ENCODE assay signal across 8 mouse cellular contexts in genomic region chr11:77984836-77985231, GRCm38 (mm10). TPM values are rescaled to one million over a fixed set of nuclear protein-coding genes. Genes with fewer than 3 reads are reported as not detected.
DNase-seq lines count a peak whose midpoint lies in the region; ATAC-seq and TF ChIP-seq lines count a peak whose summit lies in the region.

No protein-coding gene starts in this region.

- H3K9me3 ChIP-seq in heart, embryonic 10.5 days, result no peaks in the 10 kb centered on the region
- H3K9me3 ChIP-seq in kidney, embryonic 14.5 days (ENCODE audit: control insufficient read depth, low read length), result no peaks in the 10 kb centered on the region

- no peaks in the 10 kb centered on the region for H3K27me3 ChIP-seq in heart, embryonic 10.5 days (ENCODE audit: insufficient read depth, poor library complexity, severe bottlenecking)
- H3K27me3 ChIP-seq in kidney, embryonic 14.5 days (ENCODE audit: control insufficient read depth, insufficient read depth, low read length), result no peaks in the 10 kb centered on the region

- H3K4me2 ChIP-seq in kidney, embryonic 14.5 days (replicated peaks; ENCODE audit: low read depth, low read length), result peak overlapping the region; percentile 78

- peak overlapping the region; percentile 98 for H3K9ac ChIP-seq in kidney, embryonic 14.5 days (ENCODE audit: low read depth, low read length)

- H3K4me1 ChIP-seq in heart, embryonic 10.5 days, result peaks cover 18% of the 10 kb centered on the region
- H3K4me1 ChIP-seq in kidney, embryonic 14.5 days (ENCODE audit: control insufficient read depth, insufficient read depth, low read length), result peaks cover 14% of the 10 kb centered on the region; the same call in 1 of the 2 replicates
- H3K4me1 ChIP-seq in lung, adult 2 months (ENCODE audit: control insufficient read depth, insufficient read depth, low read length), result peaks cover 6% of the 10 kb centered on the region; the same call in 1 of the 2 replicates

- under 1% methylated on average over 13 of the region's 13 CpGs for WGBS in heart, embryonic 10.5 days
- under 1% methylated on average over 13 of the region's 13 CpGs for WGBS in kidney, embryonic 14.5 days
- WGBS in lung, adult 2 months, result 0% methylated on average over 13 of the region's 13 CpGs

- ATAC-seq in kidney, embryonic 14.5 days (ENCODE audit: low FRiP score, low TSS enrichment), result no peak
- ATAC-seq in granulocyte monocyte progenitor cell, adult 5-6 weeks (replicated peaks; ENCODE audit: poor library complexity, severe bottlenecking), result no peak

- no peak for TF ChIP-seq CTCF in lung, adult 2 months (IDR thresholded peaks at IDR 0.05; ENCODE audit: insufficient read depth, low read length)

- peaks cover 44% of the 10 kb centered on the region for H3K36me3 ChIP-seq in heart, embryonic 10.5 days
- peaks cover 34% of the 10 kb centered on the region for H3K36me3 ChIP-seq in kidney, embryonic 14.5 days (ENCODE audit: control insufficient read depth, insufficient read depth, low read length)

- no peak for TF ChIP-seq POLR2A in lung, adult 2 months (IDR thresholded peaks at IDR 0.05; ENCODE audit: borderline replicate concordance, extremely low read depth, low read depth, low read length)

- H3K4me3 ChIP-seq in heart, embryonic 10.5 days, result peak overlapping the region; percentile 100
- peak overlapping the region; percentile 100 for H3K4me3 ChIP-seq in kidney, embryonic 14.5 days (ENCODE audit: low read length)
- H3K4me3 ChIP-seq in lung, adult 2 months (replicated peaks; ENCODE audit: extremely low read depth, low read depth, low read length), result peak overlapping the region; percentile 99

- H3K27ac ChIP-seq in heart, embryonic 10.5 days, result peak overlapping the region; percentile 97
- H3K27ac ChIP-seq in kidney, embryonic 14.5 days (ENCODE audit: low read depth, low read length), result peak overlapping the region; percentile 94

- peak; percentile 47 for DNase-seq in urinary bladder, adult 2 months (ENCODE audit: low spot score)
- DNase-seq in urinary bladder, postnatal 10 days (ENCODE audit: low spot score), result no peak
- peak; percentile 46 to 57 for DNase-seq in cerebellum, postnatal 36 days
- no peak for DNase-seq in heart, embryonic 10.5 days (ENCODE audit: low spot score)
- DNase-seq in lung, adult 2 months, result no peak
- peak; percentile 77 for DNase-seq in retina, postnatal 1 day

RNA-seq across cellular contexts. Expression of gene Phf12, which starts 2.3 kb away (rescaled TPM):
- polyA plus RNA-seq in urinary bladder, adult 2 months (2012; rRNA removed), result 36.4 and 53.7 TPM in 2 replicates
- polyA plus RNA-seq in heart, embryonic 10.5 days (2016; fragmentation: Nextera tagmentation; extraction: Ambion mirVana), result 13.2 and 20.0 TPM in 2 replicates
- 16.1 and 22.6 TPM in 2 replicates for polyA plus RNA-seq in kidney, embryonic 14.5 days (2014; fragmentation: Nextera tagmentation; extraction: Ambion mirVana)
- polyA plus RNA-seq in lung, adult 2 months (2012; rRNA removed), result 50.4 and 55.3 TPM in 2 replicates
- 55.7 and 57.7 TPM in 2 replicates for total RNA-seq in granulocyte monocyte progenitor cell, adult 5-6 weeks (2014; fragmentation: Nextera tagmentation)
- 16.2 and 28.2 TPM in 2 replicates for total RNA-seq in granulocyte monocyte progenitor cell, adult 5-6 weeks (2017)

RNA-seq across cellular contexts. Expression of gene Dhrs13, which starts 47.2 kb away (rescaled TPM):
- 2.2 and 2.5 TPM in 2 replicates for polyA plus RNA-seq in urinary bladder, adult 2 months (2012; rRNA removed)
- polyA plus RNA-seq in heart, embryonic 10.5 days (2016; fragmentation: Nextera tagmentation; extraction: Ambion mirVana), result 14.6 and 16.5 TPM in 2 replicates
- 20.3 and 20.4 TPM in 2 replicates for polyA plus RNA-seq in kidney, embryonic 14.5 days (2014; fragmentation: Nextera tagmentation; extraction: Ambion mirVana)
- 7.9 and 8.7 TPM in 2 replicates for polyA plus RNA-seq in lung, adult 2 months (2012; rRNA removed)
- 7.6 and 14.0 TPM in 2 replicates for total RNA-seq in granulocyte monocyte progenitor cell, adult 5-6 weeks (2014; fragmentation: Nextera tagmentation)
- 5.7 and 9.7 TPM in 2 replicates for total RNA-seq in granulocyte monocyte progenitor cell, adult 5-6 weeks (2017)

RNA-seq across cellular contexts. Expression of gene Flot2, which starts 52.9 kb away (rescaled TPM):
- 108 and 126 TPM in 2 replicates for polyA plus RNA-seq in urinary bladder, adult 2 months (2012; rRNA removed)
- 72.0 and 81.4 TPM in 2 replicates for polyA plus RNA-seq in heart, embryonic 10.5 days (2016; fragmentation: Nextera tagmentation; extraction: Ambion mirVana)
- polyA plus RNA-seq in kidney, embryonic 14.5 days (2014; fragmentation: Nextera tagmentation; extraction: Ambion mirVana), result 25.6 and 45.7 TPM in 2 replicates
- 114 and 145 TPM in 2 replicates for polyA plus RNA-seq in lung, adult 2 months (2012; rRNA removed)
- 52.3 and 54.2 TPM in 2 replicates for total RNA-seq in granulocyte monocyte progenitor cell, adult 5-6 weeks (2014; fragmentation: Nextera tagmentation)
- 57.7 and 73.4 TPM in 2 replicates for total RNA-seq in granulocyte monocyte progenitor cell, adult 5-6 weeks (2017)

RNA-seq across cellular contexts. Expression of gene Sez6, which starts 54.2 kb away (rescaled TPM):
- 0.09 and 0.21 TPM in 2 replicates for polyA plus RNA-seq in urinary bladder, adult 2 months (2012; rRNA removed)
- 0.05 and 0.30 TPM in 2 replicates for polyA plus RNA-seq in heart, embryonic 10.5 days (2016; fragmentation: Nextera tagmentation; extraction: Ambion mirVana)
- not detected in 2 replicates for polyA plus RNA-seq in kidney, embryonic 14.5 days (2014; fragmentation: Nextera tagmentation; extraction: Ambion mirVana)
- polyA plus RNA-seq in lung, adult 2 months (2012; rRNA removed), result 0.12 and 0.19 TPM in 2 replicates
- total RNA-seq in granulocyte monocyte progenitor cell, adult 5-6 weeks (2014; fragmentation: Nextera tagmentation), result not detected in 2 replicates
- total RNA-seq in granulocyte monocyte progenitor cell, adult 5-6 weeks (2017), result not detected in 2 replicates

Comparison
In these comparisons a context has a peak if more than half of its experiments do, and no peak if none do; other contexts are left out.
1. DNase-seq: peak in urinary bladder, adult 2 months (single experiment), cerebellum, postnatal 36 days (2 of 2) and retina, postnatal 1 day (single experiment); none in urinary bladder, postnatal 10 days (single experiment), heart, embryonic 10.5 days (single experiment) and lung, adult 2 months (single experiment).
2. Peak in every context shown above with its lines, with median percentiles within 50 percentile points of each other: H3K4me3 ChIP-seq.